Mouse (Mus musculus) midbrain, embryonic 13.5 days (tissue): ENCODE measurements around the gene B830017H08Rik. TPM values are rescaled to one million over a fixed set of nuclear protein-coding genes. Genes with fewer than 3 reads are reported as not detected.

Source experiments
- ATAC-seq: fragments of 200-750 bp; cut with Nextera tagmentation; 2 replicates; pipeline ENCODE4 v1.8.0; 2017; ENCODE audit warnings: mild to moderate bottlenecking, moderate TSS enrichment, moderate library complexity
- H3K27ac ChIP-seq: fragments of 300-500 bp; sonication (generic); 2 replicates; pipeline ENCODE4 v1.5.1; 2015; ENCODE audit warnings: inconsistent platforms, mild to moderate bottlenecking, moderate library complexity
- H3K27me3 ChIP-seq: fragments of 300-500 bp; sonication (generic); 2 replicates; pipeline ENCODE4 v1.6.1; 2015; ENCODE audit warnings: mild to moderate bottlenecking, inconsistent platforms
- H3K36me3 ChIP-seq: fragments of 300-500 bp; sonication (generic); 2 replicates; pipeline ENCODE4 v1.6.1; 2015; ENCODE audit warnings: mild to moderate bottlenecking, inconsistent platforms
- H3K4me1 ChIP-seq: fragments of 300-500 bp; sonication (generic); replicated peaks from 2 replicates; pipeline ENCODE4 v1.6.1; 2015; ENCODE audit warnings: inconsistent platforms
- H3K4me2 ChIP-seq: fragments of 300-500 bp; sonication (generic); replicated peaks from 2 replicates; pipeline ENCODE4 v1.6.1; 2015; ENCODE audit warnings: moderate library complexity, mild to moderate bottlenecking, inconsistent platforms
- H3K4me3 ChIP-seq: fragments of 300-500 bp; sonication (generic); replicated peaks from 2 replicates; pipeline ENCODE4 v1.5.1; 2015; ENCODE audit warnings: mild to moderate bottlenecking, inconsistent platforms
- H3K9ac ChIP-seq: fragments of 300-500 bp; sonication (generic); replicated peaks from 2 replicates; pipeline ENCODE4 v1.6.1; 2015; ENCODE audit warnings: mild to moderate bottlenecking, inconsistent platforms
- H3K9me3 ChIP-seq: fragments of 300-500 bp; sonication (generic); 2 replicates; pipeline ENCODE4 v1.6.1; 2016; ENCODE audit warnings: mild to moderate bottlenecking, inconsistent platforms
- WGBS: fragments of 180-500 bp; shearing (Covaris S2); methylation state at CpG from one replicate; pipeline ENCODE4 v1.1.7; 2015; 5-methylcytosine and 5-hydroxymethylcytosine counted together
- polyA plus RNA-seq: library from polyadenylated mRNA; unstranded; fragments of >200 nt; fragmentation: Nextera tagmentation; extraction: Ambion mirVana; gene quantifications from 2 replicates; pipeline ENCODE4 v1.2.1, GENCODE M21; 2015

The B830017H08Rik gene
- polyA plus RNA-seq, 1 experiment from 2014 or later = 0.70 TPM

DNA sequence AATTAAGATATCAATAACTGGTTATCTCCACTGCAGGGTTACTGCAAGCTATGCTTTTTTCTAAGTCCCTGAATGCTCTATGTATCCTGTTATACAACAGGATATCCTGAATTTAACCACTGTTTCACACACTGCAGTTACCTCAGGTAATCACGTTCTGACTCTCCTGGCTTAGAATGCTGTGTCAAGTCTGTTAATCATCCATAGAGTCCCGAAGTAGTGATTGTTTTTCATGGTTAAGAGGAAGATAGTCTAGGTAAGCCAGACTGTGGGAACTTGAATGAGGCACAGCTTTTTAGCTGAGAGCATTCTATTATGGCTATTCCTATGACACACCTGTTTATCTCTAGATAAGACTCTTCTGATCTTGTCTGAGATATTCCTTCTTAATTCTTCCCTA lies 32.4 kb downstream of the B830017H08Rik start:
- Histone ChIP-seq H3K4me3 (no peak overlapping the region), H3K27ac (no peak overlapping the region), H3K4me2 (no peak overlapping the region), H3K4me1 (peaks cover 15% of the 10 kb centered on the region), H3K9me3 (no peaks in the 10 kb centered on the region), H3K27me3 (no peaks in the 10 kb centered on the region), H3K36me3 (peaks cover 31% of the 10 kb centered on the region), H3K9ac (no peak overlapping the region)
- no peak for ATAC-seq
- WGBS = 93% methylated on average over 2 of the region's 2 CpGs

DNA sequence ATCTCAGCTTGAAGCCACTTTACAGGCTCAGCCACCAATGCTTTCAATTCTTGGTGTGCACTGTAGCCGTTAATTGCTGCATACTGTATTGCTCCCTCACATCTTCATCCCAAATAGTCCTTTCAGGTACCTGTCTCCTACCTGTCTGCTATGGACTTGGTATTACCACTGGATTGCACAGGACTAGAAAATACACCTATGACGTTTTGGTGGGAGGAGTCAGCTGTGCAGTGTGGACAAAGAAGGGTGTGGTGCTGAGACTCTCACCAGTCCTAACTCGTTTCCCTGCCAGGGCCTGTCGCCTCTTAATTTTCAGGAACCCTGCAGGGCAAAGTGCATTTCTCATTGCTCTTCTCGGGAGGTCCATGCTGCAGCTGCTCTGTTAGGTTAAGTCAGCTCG lies 32.8 kb downstream of the B830017H08Rik start:
- 73% methylated on average over 6 of the region's 6 CpGs for WGBS
- Histone ChIP-seq H3K36me3 (peaks cover 36% of the 10 kb centered on the region), H3K9me3 (no peaks in the 10 kb centered on the region), H3K4me3 (no peak overlapping the region), H3K27me3 (no peaks in the 10 kb centered on the region), H3K4me2 (no peak overlapping the region), H3K4me1 (peaks cover 15% of the 10 kb centered on the region), H3K9ac (no peak overlapping the region), H3K27ac (no peak overlapping the region)
- ATAC-seq = no peak

DNA sequence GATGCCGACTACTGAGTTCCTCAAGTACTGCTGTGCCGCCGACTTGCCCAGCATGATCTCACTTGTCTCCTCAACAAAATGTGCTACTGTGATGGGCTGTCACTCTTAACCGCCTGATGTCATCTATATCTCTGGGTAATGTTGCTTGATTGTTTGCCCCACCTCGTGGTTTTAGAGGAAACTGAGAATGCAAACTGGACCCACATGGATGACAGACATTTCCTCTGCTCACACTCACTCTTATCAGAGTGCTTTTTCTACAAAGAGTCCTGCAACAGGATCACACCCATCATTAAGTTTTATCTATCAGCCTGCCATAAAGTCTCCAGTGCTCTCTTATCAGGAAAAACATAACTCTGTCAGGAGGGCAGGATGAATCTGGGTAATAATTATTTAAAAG lies 38.3 kb downstream of the B830017H08Rik start:
- ATAC-seq = no peak
- no peak overlapping the region for H3K27ac ChIP-seq
- no peak overlapping the region for H3K9ac ChIP-seq
- 93% methylated on average over 5 of the region's 5 CpGs for WGBS
- peaks cover 48% of the 10 kb centered on the region for H3K36me3 ChIP-seq
- H3K4me1 ChIP-seq = 0 out of 2 replicates have a peak, but pooled peaks cover 2% of the 10 kb centered on the region
- H3K4me3 ChIP-seq = no peak overlapping the region
- H3K4me2 ChIP-seq = no peak overlapping the region
- no peaks in the 10 kb centered on the region for H3K27me3 ChIP-seq
- no peaks in the 10 kb centered on the region for H3K9me3 ChIP-seq

DNA sequence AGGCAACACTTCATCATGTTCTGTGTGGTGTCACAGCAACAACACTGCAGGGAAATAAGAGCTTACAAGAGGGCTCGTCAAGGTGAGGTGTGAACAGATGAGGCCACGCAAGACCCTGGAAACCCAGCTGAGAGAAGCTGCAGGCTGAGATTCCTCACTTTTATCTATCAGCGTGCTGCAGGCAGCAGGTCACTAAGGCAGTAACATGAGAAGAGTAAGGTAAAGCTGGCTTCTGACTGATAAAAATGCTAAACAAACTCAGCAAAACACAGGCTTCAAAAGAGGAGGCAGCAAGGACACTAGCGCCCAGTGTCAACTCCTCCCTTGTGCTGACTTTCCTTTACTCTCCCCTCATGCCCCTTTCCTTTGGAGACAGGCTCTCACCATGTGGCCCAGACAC lies 40.1 kb downstream of the B830017H08Rik start:
- H3K36me3 ChIP-seq = peaks cover 50% of the 10 kb centered on the region
- WGBS = 73% methylated on average over 4 of the region's 4 CpGs
- 0 out of 2 replicates have a peak, but pooled peaks cover 2% of the 10 kb centered on the region for H3K4me1 ChIP-seq
- no peak overlapping the region for H3K27ac ChIP-seq
- no peak overlapping the region for H3K9ac ChIP-seq
- H3K4me3 ChIP-seq = no peak overlapping the region
- no peak overlapping the region for H3K4me2 ChIP-seq
- no peaks in the 10 kb centered on the region for H3K27me3 ChIP-seq
- no peaks in the 10 kb centered on the region for H3K9me3 ChIP-seq
- ATAC-seq = no peak

DNA sequence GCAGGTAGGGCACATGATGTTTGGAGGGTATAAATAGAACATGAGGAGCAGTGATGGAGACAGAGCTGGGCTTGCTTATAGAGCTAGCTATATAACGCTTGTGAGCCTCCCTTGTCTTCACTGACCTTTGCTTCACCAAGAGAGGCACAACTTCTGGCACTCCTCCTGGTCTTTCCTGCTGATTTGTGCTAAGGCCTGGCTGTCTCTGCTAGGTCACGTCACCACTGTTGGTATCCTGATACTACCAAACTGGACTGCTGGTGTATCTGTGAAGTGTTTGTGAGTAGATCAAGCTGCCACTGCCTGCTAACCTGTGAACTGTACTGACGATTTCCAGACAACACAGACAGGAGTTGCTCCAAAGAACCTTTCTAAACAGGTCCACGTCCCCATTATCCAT lies 42.3 kb downstream of the B830017H08Rik start:
- 89% methylated on average over 4 of the region's 4 CpGs for WGBS
- Histone ChIP-seq H3K9me3 (no peaks in the 10 kb centered on the region), H3K4me2 (no peak overlapping the region), H3K4me1 (0 out of 2 replicates have a peak, but pooled peaks cover 2% of the 10 kb centered on the region), H3K27me3 (no peaks in the 10 kb centered on the region), H3K27ac (no peak overlapping the region), H3K9ac (no peak overlapping the region), H3K36me3 (peaks cover 50% of the 10 kb centered on the region), H3K4me3 (no peak overlapping the region)
- ATAC-seq = no peak

DNA sequence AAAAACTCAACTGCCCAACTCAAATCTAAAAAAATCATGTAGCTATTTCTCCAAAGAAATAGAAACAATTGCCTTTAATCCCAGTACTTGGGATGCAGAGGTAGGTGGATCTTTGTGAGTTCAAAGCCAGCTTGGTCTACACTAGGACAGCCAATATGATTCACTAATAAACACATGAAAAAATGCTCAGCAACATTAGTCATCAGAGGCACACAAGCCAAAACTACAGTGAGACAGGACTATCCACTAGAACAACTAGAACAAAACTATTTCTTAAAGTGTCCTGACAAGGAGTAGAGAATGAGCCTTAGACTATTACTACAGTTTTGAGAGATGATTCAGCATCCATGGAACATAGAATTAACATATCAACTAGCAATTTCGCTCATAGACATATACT lies 43.2 kb downstream of the B830017H08Rik start:
- Histone ChIP-seq H3K27ac (no peak overlapping the region), H3K9ac (no peak overlapping the region), H3K4me3 (no peak overlapping the region), H3K27me3 (no peaks in the 10 kb centered on the region), H3K9me3 (no peaks in the 10 kb centered on the region), H3K4me2 (no peak overlapping the region), H3K4me1 (0 out of 2 replicates have a peak, but pooled peaks cover 2% of the 10 kb centered on the region), H3K36me3 (peaks cover 40% of the 10 kb centered on the region)
- WGBS = 97% methylated on average over 1 of the region's 1 CpGs
- no peak for ATAC-seq

DNA sequence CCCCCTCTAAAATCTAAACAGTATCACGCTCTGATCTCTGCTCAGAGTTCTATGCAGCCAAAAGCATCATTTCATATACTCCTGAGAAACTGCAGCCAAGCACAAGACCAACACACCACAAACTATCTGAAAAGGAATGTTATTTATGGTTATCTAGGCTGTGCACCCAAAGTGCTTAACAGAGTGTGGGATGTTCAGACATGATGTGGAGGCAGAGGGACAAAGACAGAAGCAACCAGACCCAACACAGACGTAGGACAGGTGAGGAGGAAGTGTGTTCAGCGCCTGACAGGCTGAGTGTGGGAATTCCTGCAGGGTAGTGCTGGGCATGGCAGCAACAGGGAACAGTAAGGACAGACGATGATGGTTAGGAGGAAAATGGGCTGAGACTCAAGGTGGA lies 46.6 kb downstream of the B830017H08Rik start:
- no peak overlapping the region for H3K4me2 ChIP-seq
- no peak for ATAC-seq
- peaks cover 26% of the 10 kb centered on the region for H3K36me3 ChIP-seq
- H3K9me3 ChIP-seq = no peaks in the 10 kb centered on the region
- no peak overlapping the region for H3K4me3 ChIP-seq
- no peak overlapping the region for H3K9ac ChIP-seq
- no peaks in the 10 kb centered on the region for H3K27me3 ChIP-seq
- H3K4me1 ChIP-seq = no peaks in the 10 kb centered on the region; the same call in 1 of the 2 replicates
- no peak overlapping the region for H3K27ac ChIP-seq
- WGBS = 93% methylated on average over 4 of the region's 4 CpGs

DNA sequence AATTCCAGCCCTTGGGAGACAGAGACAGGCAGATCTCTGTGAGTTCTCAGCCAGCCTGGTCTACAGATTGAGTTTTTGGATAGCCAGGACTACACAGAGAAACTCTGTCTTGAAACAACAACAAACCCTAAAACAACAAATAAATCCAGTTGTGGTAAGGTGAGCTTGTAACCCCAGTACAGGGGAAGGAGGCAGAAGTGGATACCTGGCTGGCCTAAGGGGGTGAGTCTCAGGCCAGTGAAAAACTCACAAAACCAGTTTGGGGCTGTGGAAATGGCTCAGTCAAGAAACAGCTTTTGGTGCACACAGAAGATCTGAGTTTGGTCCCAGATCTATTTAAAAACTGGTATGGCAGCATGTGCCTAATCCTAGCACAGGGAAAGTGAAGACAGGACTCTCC lies 49.3 kb downstream of the B830017H08Rik start:
- Histone ChIP-seq H3K4me1 (peaks cover 15% of the 10 kb centered on the region), H3K4me2 (no peak overlapping the region), H3K9ac (no peak overlapping the region), H3K9me3 (no peaks in the 10 kb centered on the region), H3K4me3 (no peak overlapping the region), H3K36me3 (peaks cover 26% of the 10 kb centered on the region), H3K27me3 (no peaks in the 10 kb centered on the region), H3K27ac (no peak overlapping the region)
- ATAC-seq = no peak

DNA sequence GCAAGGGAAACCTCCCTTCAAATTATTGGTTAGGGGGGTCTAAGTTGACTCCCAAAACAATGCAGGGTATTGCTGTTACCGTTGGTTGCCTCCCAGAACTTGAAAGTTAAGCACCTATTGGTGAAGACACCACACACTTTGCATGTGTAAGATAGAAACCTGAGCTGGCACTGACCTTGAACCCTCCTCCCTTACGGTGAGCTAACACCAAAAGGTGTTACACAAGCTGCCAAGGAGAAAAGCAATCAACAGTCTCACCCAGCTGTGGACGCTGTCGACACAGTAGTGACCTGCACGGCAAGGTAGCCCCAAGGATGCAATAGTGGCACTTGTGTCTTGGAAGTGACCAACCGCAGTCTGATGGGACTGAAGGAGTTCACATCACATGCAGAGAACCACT lies 51.2 kb downstream of the B830017H08Rik start:
- Histone ChIP-seq H3K36me3 (peaks cover 13% of the 10 kb centered on the region), H3K27ac (no peak overlapping the region), H3K27me3 (no peaks in the 10 kb centered on the region), H3K4me3 (no peak overlapping the region), H3K4me2 (no peak overlapping the region), H3K4me1 (peaks cover 15% of the 10 kb centered on the region), H3K9me3 (no peaks in the 10 kb centered on the region), H3K9ac (no peak overlapping the region)
- no peak for ATAC-seq
- whole genome bisulfite sequencing = 94% methylated on average over 6 of the region's 6 CpGs

Other genes starting within 250 kb of the B830017H08Rik start
- 13.8 and 14.3 TPM in 2 replicates for gene Slc7a4, start 249.9 kb upstream of the B830017H08Rik start, polyA plus RNA-seq
- gene Smpd4, start 213.8 kb upstream of the B830017H08Rik start, polyA plus RNA-seq = 27.3 and 27.9 TPM in 2 replicates
- 4.4 and 4.8 TPM in 2 replicates for gene Ccdc74a, start 186.7 kb upstream of the B830017H08Rik start, polyA plus RNA-seq
- 44.7 and 47.7 TPM in 2 replicates for gene Med15, start 100.2 kb upstream of the B830017H08Rik start, polyA plus RNA-seq
- 64.9 and 68.9 TPM in 2 replicates for gene Klhl22, start 73.5 kb upstream of the B830017H08Rik start, polyA plus RNA-seq
- 0.85 and 1.6 TPM in 2 replicates for gene Scarf2, start 35.8 kb upstream of the B830017H08Rik start, polyA plus RNA-seq
- gene Car15, start 5.2 kb downstream of the B830017H08Rik start, polyA plus RNA-seq = 5.3 and 5.5 TPM in 2 replicates
- 0.71 and 0.98 TPM in 2 replicates for gene Gm20518, start 58.5 kb downstream of the B830017H08Rik start, polyA plus RNA-seq
- 0.07 TPM in 1 of 2 replicates, not detected in the other for gene Tssk1, start 61.1 kb downstream of the B830017H08Rik start, polyA plus RNA-seq
- 97.9 and 103 TPM in 2 replicates for gene Dgcr2, start 65.4 kb downstream of the B830017H08Rik start, polyA plus RNA-seq
- 0.14 and 0.19 TPM in 2 replicates for gene Tssk2, start 65.5 kb downstream of the B830017H08Rik start, polyA plus RNA-seq
- gene Ess2, start 78.2 kb downstream of the B830017H08Rik start, polyA plus RNA-seq = 56.1 and 56.6 TPM in 2 replicates
- gene Gsc2, start 81.9 kb downstream of the B830017H08Rik start, polyA plus RNA-seq = 0.40 and 1.5 TPM in 2 replicates
- 146 and 148 TPM in 2 replicates for gene Slc25a1, start 95.1 kb downstream of the B830017H08Rik start, polyA plus RNA-seq
- not detected in 2 replicates for gene Vpreb2, start 147.3 kb downstream of the B830017H08Rik start, polyA plus RNA-seq
- gene Dgcr6, start 219.7 kb downstream of the B830017H08Rik start, polyA plus RNA-seq = 173 and 179 TPM in 2 replicates